Mouse (Mus musculus): ENCODE data around the gene Tmod1.

- TF ChIP-seq TAL1 (IDR thresholded peaks at IDR 0.05; ENCODE audit: low read length) (no peak), GATA1 (IDR thresholded peaks at IDR 0.05; ENCODE audit: low read length) (no peak)
Measured at GRCm38 (mm10) chr4:46015605-46016004, 23.1 kb upstream of the Tmod1 start.
